Mouse (Mus musculus) hindbrain, embryonic 10.5 days (tissue): ENCODE results near the gene Ush2a. TPM values are rescaled to one million over a fixed set of nuclear protein-coding genes. Genes with fewer than 3 reads are reported as not detected.

Experiments used
- DNase-seq: peaks from one replicate; pipeline ENCODE4 v3.0.0-alpha.2; 2017; ENCODE audit warnings: low spot score
- H3K27ac ChIP-seq: fragments of 300-500 bp; sonication (generic); 2 replicates; pipeline ENCODE4 v1.5.1; 2016; ENCODE audit warnings: mild to moderate bottlenecking, moderate library complexity
- H3K27me3 ChIP-seq: fragments of 300-500 bp; sonication (generic); 2 replicates; pipeline ENCODE4 v1.6.1; 2016; ENCODE audit warnings: mild to moderate bottlenecking; ENCODE audit not compliant: poor library complexity, insufficient read depth, severe bottlenecking
- H3K36me3 ChIP-seq: fragments of 300-500 bp; sonication (generic); 2 replicates; pipeline ENCODE4 v1.6.1; 2016; ENCODE audit warnings: mild to moderate bottlenecking, moderate library complexity
- H3K4me1 ChIP-seq: fragments of 300-500 bp; sonication (generic); replicated peaks from 2 replicates; pipeline ENCODE4 v1.6.1; 2016; ENCODE audit warnings: mild to moderate bottlenecking
- H3K4me3 ChIP-seq: fragments of 300-500 bp; sonication (generic); 2 replicates; pipeline ENCODE4 v1.5.1; 2016; ENCODE audit warnings: mild to moderate bottlenecking, moderate library complexity
- H3K9me3 ChIP-seq: fragments of 300-500 bp; sonication (generic); 2 replicates; pipeline ENCODE4 v1.6.1; 2016; ENCODE audit warnings: mild to moderate bottlenecking, moderate library complexity
- WGBS: fragments of 180-500 bp; shearing (Covaris S2); methylation state at CpG from one replicate; pipeline ENCODE4 v1.1.7; 2016; 5-methylcytosine and 5-hydroxymethylcytosine counted together
- polyA plus RNA-seq: library from polyadenylated mRNA; unstranded; fragments of >200 nt; fragmentation: Nextera tagmentation; extraction: Ambion mirVana; gene quantifications from 2 replicates; pipeline ENCODE4 v1.2.1, GENCODE M21; 2016

The Ush2a gene
- polyA plus RNA-seq, 1 experiment from 2014 or later = 0.17 TPM

GRCm38 (mm10) chr1:188716886-188717285 is 455.1 kb downstream of the Ush2a start:
- 0 out of 2 replicates have a peak, but pooled peaks cover 5% of the 10 kb centered on the region for H3K4me1 ChIP-seq
- H3K27ac ChIP-seq = no peak overlapping the region
- H3K27me3 ChIP-seq = no peaks in the 10 kb centered on the region
- no peak overlapping the region for H3K4me3 ChIP-seq
- DNase-seq = no peak
- H3K9me3 ChIP-seq = no peaks in the 10 kb centered on the region
- 96% methylated on average over 3 of the region's 3 CpGs for WGBS
- no peaks in the 10 kb centered on the region for H3K36me3 ChIP-seq

- no peak overlapping the region for H3K4me3 ChIP-seq
- 75% methylated on average over 17 of the region's 17 CpGs for WGBS
- no peaks in the 10 kb centered on the region for H3K27me3 ChIP-seq
- no peaks in the 10 kb centered on the region for H3K36me3 ChIP-seq
- no peaks in the 10 kb centered on the region for H3K9me3 ChIP-seq
- H3K4me1 ChIP-seq = peaks cover 8% of the 10 kb centered on the region
- DNase-seq = no peak
- no peak overlapping the region for H3K27ac ChIP-seq
Observed at GRCm38 (mm10) chr1:188725122-188725995, 463.5 kb downstream of the Ush2a start.

GRCm38 (mm10) chr1:188726937-188727336 is 465.1 kb downstream of the Ush2a start:
- Histone ChIP-seq H3K36me3 (no peaks in the 10 kb centered on the region), H3K4me1 (peaks cover 8% of the 10 kb centered on the region), H3K9me3 (no peaks in the 10 kb centered on the region), H3K27ac (no peak overlapping the region), H3K27me3 (no peaks in the 10 kb centered on the region), H3K4me3 (no peak overlapping the region)
- WGBS = 87% methylated on average over 6 of the region's 6 CpGs
- no peak for DNase-seq

GRCm38 (mm10) chr1:188728625-188729024 is 466.8 kb downstream of the Ush2a start:
- Histone ChIP-seq H3K4me3 (no peak overlapping the region), H3K27me3 (no peaks in the 10 kb centered on the region), H3K27ac (no peak overlapping the region), H3K4me1 (peaks cover 8% of the 10 kb centered on the region), H3K36me3 (no peaks in the 10 kb centered on the region), H3K9me3 (no peaks in the 10 kb centered on the region)
- 92% methylated on average over 8 of the region's 8 CpGs for WGBS
- DNase-seq = no peak

GRCm38 (mm10) chr1:188729179-188729578 is 467.4 kb downstream of the Ush2a start:
- H3K4me3 ChIP-seq = no peak overlapping the region
- no peaks in the 10 kb centered on the region for H3K9me3 ChIP-seq
- peaks cover 8% of the 10 kb centered on the region for H3K4me1 ChIP-seq
- WGBS = 60% methylated on average over 7 of the region's 7 CpGs
- H3K36me3 ChIP-seq = no peaks in the 10 kb centered on the region
- no peak for DNase-seq
- H3K27ac ChIP-seq = no peak overlapping the region
- no peaks in the 10 kb centered on the region for H3K27me3 ChIP-seq

- Histone ChIP-seq H3K27ac (no peak overlapping the region), H3K4me3 (no peak overlapping the region), H3K27me3 (no peaks in the 10 kb centered on the region), H3K4me1 (peaks cover 5% of the 10 kb centered on the region; the same call in 1 of the 2 replicates), H3K9me3 (no peaks in the 10 kb centered on the region), H3K36me3 (no peaks in the 10 kb centered on the region)
- WGBS = 88% methylated on average over 7 of the region's 7 CpGs
- DNase-seq = no peak
Observed at GRCm38 (mm10) chr1:188734741-188735266, 473.0 kb downstream of the Ush2a start.

GRCm38 (mm10) chr1:188742971-188743370 is 481.1 kb downstream of the Ush2a start:
- WGBS = 89% methylated on average over 7 of the region's 7 CpGs
- Histone ChIP-seq H3K9me3 (no peaks in the 10 kb centered on the region), H3K27ac (no peak overlapping the region), H3K4me3 (no peak overlapping the region), H3K36me3 (no peaks in the 10 kb centered on the region), H3K4me1 (peaks cover 5% of the 10 kb centered on the region; the same call in 1 of the 2 replicates), H3K27me3 (no peaks in the 10 kb centered on the region)
- DNase-seq = no peak

GRCm38 (mm10) chr1:188755031-188755430 is 493.2 kb downstream of the Ush2a start:
- Histone ChIP-seq H3K9me3 (no peaks in the 10 kb centered on the region), H3K27ac (no peak overlapping the region), H3K4me1 (peaks cover 10% of the 10 kb centered on the region), H3K27me3 (no peaks in the 10 kb centered on the region), H3K36me3 (no peaks in the 10 kb centered on the region), H3K4me3 (no peak overlapping the region)
- peak; percentile 9 for DNase-seq
- WGBS = 46% methylated on average over 15 of the region's 15 CpGs

GRCm38 (mm10) chr1:188760515-188760914 is 498.7 kb downstream of the Ush2a start:
- no peak overlapping the region for H3K4me3 ChIP-seq
- H3K27me3 ChIP-seq = no peaks in the 10 kb centered on the region
- H3K4me1 ChIP-seq = peaks cover under 1% of the 10 kb centered on the region; the same call in 1 of the 2 replicates
- H3K27ac ChIP-seq = no peak overlapping the region
- H3K9me3 ChIP-seq = no peaks in the 10 kb centered on the region
- DNase-seq = no peak
- 81% methylated on average over 3 of the region's 3 CpGs for WGBS
- no peaks in the 10 kb centered on the region for H3K36me3 ChIP-seq

GRCm38 (mm10) chr1:188762463-188762862 is 500.6 kb downstream of the Ush2a start:
- Histone ChIP-seq H3K27me3 (no peaks in the 10 kb centered on the region), H3K36me3 (no peaks in the 10 kb centered on the region), H3K9me3 (no peaks in the 10 kb centered on the region), H3K27ac (no peak overlapping the region), H3K4me1 (0 out of 2 replicates have a peak, but pooled peaks cover 5% of the 10 kb centered on the region), H3K4me3 (no peak overlapping the region)
- WGBS = 87% methylated on average over 6 of the region's 6 CpGs
- no peak for DNase-seq

GRCm38 (mm10) chr1:188763761-188764160 is 501.9 kb downstream of the Ush2a start:
- no peak overlapping the region for H3K4me3 ChIP-seq
- H3K9me3 ChIP-seq = no peaks in the 10 kb centered on the region
- no peak overlapping the region for H3K27ac ChIP-seq
- H3K36me3 ChIP-seq = no peaks in the 10 kb centered on the region
- H3K4me1 ChIP-seq = 0 out of 2 replicates have a peak, but pooled peaks cover 5% of the 10 kb centered on the region
- H3K27me3 ChIP-seq = no peaks in the 10 kb centered on the region
- 79% methylated on average over 3 of the region's 3 CpGs for WGBS
- no peak for DNase-seq

GRCm38 (mm10) chr1:188770828-188771227 is 509.0 kb downstream of the Ush2a start:
- no peak overlapping the region for H3K4me3 ChIP-seq
- 0 out of 2 replicates have a peak, but pooled peaks cover 5% of the 10 kb centered on the region for H3K4me1 ChIP-seq
- 93% methylated on average over 1 of the region's 1 CpGs for WGBS
- no peaks in the 10 kb centered on the region for H3K27me3 ChIP-seq
- H3K9me3 ChIP-seq = no peaks in the 10 kb centered on the region
- DNase-seq = no peak
- H3K36me3 ChIP-seq = no peaks in the 10 kb centered on the region
- H3K27ac ChIP-seq = no peak overlapping the region

GRCm38 (mm10) chr1:188772516-188773229 is 510.9 kb downstream of the Ush2a start:
- Histone ChIP-seq H3K36me3 (no peaks in the 10 kb centered on the region), H3K27ac (no peak overlapping the region), H3K9me3 (0 out of 2 replicates have a peak, but pooled peaks cover 4% of the 10 kb centered on the region), H3K27me3 (no peaks in the 10 kb centered on the region), H3K4me3 (no peak overlapping the region), H3K4me1 (no peaks in the 10 kb centered on the region)
- no peak for DNase-seq
- WGBS = 96% methylated on average over 7 of the region's 7 CpGs
